Mouse (Mus musculus) stomach, embryonic 15.5 days (tissue): ENCODE data around the gene Tex37. TPM values are rescaled to one million over a fixed set of nuclear protein-coding genes. Genes with fewer than 3 reads are reported as not detected.

Experiments
- ATAC-seq: fragments of 200-750 bp; cut with Nextera tagmentation; 2 replicates; pipeline ENCODE4 v1.8.0; 2017; ENCODE audit warnings: low read depth, moderate number of reproducible peaks, moderate TSS enrichment; ENCODE audit not compliant: insufficient read depth, low FRiP score
- H3K27ac ChIP-seq: fragments of 300-500 bp; sonication (generic); 2 replicates; pipeline ENCODE4 v1.5.1; 2015; ENCODE audit warnings: mild to moderate bottlenecking, inconsistent platforms
- H3K27me3 ChIP-seq: fragments of 300-500 bp; sonication (generic); replicated peaks from 2 replicates; pipeline ENCODE4 v1.6.1; 2015; ENCODE audit warnings: inconsistent platforms
- H3K36me3 ChIP-seq: fragments of 300-500 bp; sonication (generic); 2 replicates; pipeline ENCODE4 v1.6.1; 2015; ENCODE audit warnings: inconsistent platforms
- H3K4me1 ChIP-seq: fragments of 300-500 bp; sonication (generic); 2 replicates; pipeline ENCODE4 v1.6.1; 2015; ENCODE audit warnings: inconsistent platforms
- H3K4me2 ChIP-seq: fragments of 300-500 bp; sonication (generic); 2 replicates; pipeline ENCODE4 v1.6.1; 2015; ENCODE audit warnings: mild to moderate bottlenecking, inconsistent platforms
- H3K4me3 ChIP-seq: fragments of 300-500 bp; sonication (generic); replicated peaks from 2 replicates; pipeline ENCODE4 v1.5.1; 2015; ENCODE audit warnings: inconsistent platforms
- H3K9ac ChIP-seq: fragments of 300-500 bp; sonication (generic); 2 replicates; pipeline ENCODE4 v1.6.1; 2015; ENCODE audit warnings: inconsistent platforms
- H3K9me3 ChIP-seq: fragments of 300-500 bp; sonication (generic); 2 replicates; pipeline ENCODE4 v1.6.1; 2016; ENCODE audit warnings: inconsistent platforms
- WGBS: fragments of 180-500 bp; shearing (Covaris S2); methylation state at CpG from one replicate; pipeline ENCODE4 v1.1.7; 2015; 5-methylcytosine and 5-hydroxymethylcytosine counted together
- polyA plus RNA-seq: library from polyadenylated mRNA; unstranded; fragments of >200 nt; fragmentation: Nextera tagmentation; extraction: Ambion mirVana; gene quantifications from 2 replicates; pipeline ENCODE4 v1.2.1, GENCODE M21; 2015

The Tex37 gene
- not detected in 2 replicates for polyA plus RNA-seq

GRCm38 (mm10) chr6:70918827-70919226, at the start of gene Tex37:
Gene Tex37, minus strand, starts transcription at chr6:70918927.
- no peaks in the 10 kb centered on the region for H3K4me1 ChIP-seq
- no peak within 1 kb of the TSS for H3K4me2 ChIP-seq
- no peak within 1 kb of the TSS for H3K4me3 ChIP-seq
- H3K9me3 ChIP-seq = no peaks in the 10 kb centered on the region
- H3K9ac ChIP-seq = no peak within 1 kb of the TSS
- no peaks in the 10 kb centered on the region for H3K27me3 ChIP-seq
- ATAC-seq = no peak
- H3K27ac ChIP-seq = no peak within 1 kb of the TSS
- 84% methylated on average over 3 of the region's 3 CpGs for WGBS
- H3K36me3 ChIP-seq = no peaks in the 10 kb centered on the region

- no peak for ATAC-seq
- Histone ChIP-seq H3K4me3 (no peak overlapping the region), H3K27ac (no peak overlapping the region), H3K4me2 (no peak overlapping the region), H3K27me3 (no peaks in the 10 kb centered on the region), H3K4me1 (peaks cover 3% of the 10 kb centered on the region; the same call in 1 of the 2 replicates), H3K36me3 (no peaks in the 10 kb centered on the region), H3K9me3 (no peaks in the 10 kb centered on the region), H3K9ac (no peak overlapping the region)
- 49% methylated on average over 4 of the region's 4 CpGs for WGBS
Observed at GRCm38 (mm10) chr6:70968291-70968690, 49.6 kb upstream of the Tex37 start.

- H3K36me3 ChIP-seq = no peaks in the 10 kb centered on the region
- no peak overlapping the region for H3K27ac ChIP-seq
- 0 out of 2 replicates have a peak, but pooled peaks cover 2% of the 10 kb centered on the region for H3K27me3 ChIP-seq
- no peak overlapping the region for H3K4me3 ChIP-seq
- H3K4me2 ChIP-seq = peak overlapping the region; percentile 40
- no peak overlapping the region for H3K9ac ChIP-seq
- H3K4me1 ChIP-seq = peaks cover 3% of the 10 kb centered on the region; the same call in 1 of the 2 replicates
- no peaks in the 10 kb centered on the region for H3K9me3 ChIP-seq
- ATAC-seq = no peak
- 4% methylated on average over 8 of the region's 8 CpGs for WGBS
Observed at GRCm38 (mm10) chr6:70967422-70967821, 48.7 kb upstream of the Tex37 start.

- Histone ChIP-seq H3K4me3 (no peak overlapping the region), H3K27me3 (0 out of 2 replicates have a peak, but pooled peaks cover 2% of the 10 kb centered on the region), H3K4me2 (no peak overlapping the region), H3K36me3 (no peaks in the 10 kb centered on the region), H3K27ac (no peak overlapping the region), H3K9ac (no peak overlapping the region), H3K9me3 (no peaks in the 10 kb centered on the region), H3K4me1 (peaks cover 3% of the 10 kb centered on the region; the same call in 1 of the 2 replicates)
- WGBS = 29% methylated on average over 7 of the region's 7 CpGs
- ATAC-seq = no peak
Observed at GRCm38 (mm10) chr6:70965694-70966093, 47.0 kb upstream of the Tex37 start.

- Histone ChIP-seq H3K4me2 (no peak overlapping the region), H3K4me1 (peaks cover 3% of the 10 kb centered on the region; the same call in 1 of the 2 replicates), H3K4me3 (no peak overlapping the region), H3K9me3 (no peaks in the 10 kb centered on the region), H3K27me3 (0 out of 2 replicates have a peak, but pooled peaks cover 14% of the 10 kb centered on the region), H3K27ac (no peak overlapping the region), H3K36me3 (no peaks in the 10 kb centered on the region), H3K9ac (no peak overlapping the region)
- ATAC-seq = no peak
- WGBS = 50% methylated on average over 6 of the region's 6 CpGs
Observed at GRCm38 (mm10) chr6:70964116-70964830, 45.5 kb upstream of the Tex37 start.

GRCm38 (mm10) chr6:70957341-70957940, 38.7 kb upstream of the Tex37 start:
- H3K4me3 ChIP-seq = peak overlapping the region; percentile 39; the same call in 1 of the 2 replicates
- peaks cover 9% of the 10 kb centered on the region for H3K4me1 ChIP-seq
- peaks cover 57% of the 10 kb centered on the region for H3K27me3 ChIP-seq
- no peaks in the 10 kb centered on the region for H3K36me3 ChIP-seq
- ATAC-seq = no peak
- H3K9ac ChIP-seq = no peak overlapping the region
- peak overlapping the region; percentile 78 for H3K4me2 ChIP-seq
- no peaks in the 10 kb centered on the region for H3K9me3 ChIP-seq
- no peak overlapping the region for H3K27ac ChIP-seq
- 17% methylated on average over 7 of the region's 7 CpGs for whole genome bisulfite sequencing

- Histone ChIP-seq H3K9ac (no peak overlapping the region), H3K36me3 (no peaks in the 10 kb centered on the region), H3K4me1 (peaks cover 9% of the 10 kb centered on the region), H3K4me2 (peak overlapping the region; percentile 78), H3K4me3 (peak overlapping the region; percentile 39), H3K9me3 (no peaks in the 10 kb centered on the region), H3K27me3 (peaks cover 60% of the 10 kb centered on the region), H3K27ac (no peak overlapping the region)
- WGBS = 1% methylated on average over 34 of the region's 34 CpGs
- ATAC-seq = no peak
Observed at GRCm38 (mm10) chr6:70956936-70957335, 38.2 kb upstream of the Tex37 start.

GRCm38 (mm10) chr6:70956285-70956912, 37.7 kb upstream of the Tex37 start, which contains the start of gene Foxi3:
Gene Foxi3, plus strand, starts transcription at chr6:70956531.
- Histone ChIP-seq H3K4me3 (peak within 1 kb of the TSS; percentile 39), H3K27me3 (peaks cover 60% of the 10 kb centered on the region), H3K9me3 (no peaks in the 10 kb centered on the region), H3K27ac (no peak within 1 kb of the TSS), H3K4me1 (peaks cover 9% of the 10 kb centered on the region), H3K9ac (no peak within 1 kb of the TSS), H3K4me2 (peak within 1 kb of the TSS; percentile 78), H3K36me3 (no peaks in the 10 kb centered on the region)
- WGBS = under 1% methylated on average over 67 of the region's 67 CpGs
- peak; percentile 79 for ATAC-seq

- ATAC-seq = no peak
- 2% methylated on average over 12 of the region's 12 CpGs for WGBS
- H3K27me3 ChIP-seq = peaks cover 60% of the 10 kb centered on the region
Observed at GRCm38 (mm10) chr6:70955841-70956240, 37.1 kb upstream of the Tex37 start.

GRCm38 (mm10) chr6:70955291-70955800, 36.6 kb upstream of the Tex37 start:
- Histone ChIP-seq H3K4me3 (no peak overlapping the region), H3K36me3 (no peaks in the 10 kb centered on the region), H3K4me2 (no peak overlapping the region), H3K27ac (no peak overlapping the region), H3K9ac (no peak overlapping the region), H3K27me3 (peaks cover 57% of the 10 kb centered on the region), H3K4me1 (peaks cover 9% of the 10 kb centered on the region), H3K9me3 (no peaks in the 10 kb centered on the region)
- ATAC-seq = no peak
- WGBS = 7% methylated on average over 14 of the region's 14 CpGs

More at GRCm38 (mm10) chr6:70955841-70956240, 37.1 kb upstream of the Tex37 start:
- Histone ChIP-seq H3K36me3 (no peaks in the 10 kb centered on the region), H3K9ac (no peak overlapping the region), H3K4me2 (peak overlapping the region; percentile 78), H3K9me3 (no peaks in the 10 kb centered on the region), H3K4me1 (peaks cover 9% of the 10 kb centered on the region), H3K4me3 (peak overlapping the region; percentile 39), H3K27ac (no peak overlapping the region)

- Histone ChIP-seq H3K27ac (no peak overlapping the region), H3K4me2 (no peak overlapping the region), H3K4me3 (no peak overlapping the region), H3K9me3 (no peaks in the 10 kb centered on the region), H3K4me1 (peaks cover 9% of the 10 kb centered on the region), H3K36me3 (no peaks in the 10 kb centered on the region), H3K27me3 (peaks cover 48% of the 10 kb centered on the region), H3K9ac (no peak overlapping the region)
- ATAC-seq = no peak
- 14% methylated on average over 6 of the region's 6 CpGs for WGBS
Observed at GRCm38 (mm10) chr6:70954040-70954439, 35.3 kb upstream of the Tex37 start.
